Comparison of ENCODE assay signal across 10 mouse cellular contexts in genomic region chr5:34182486-34182885, GRCm38 (mm10). TPM values are rescaled to one million over a fixed set of nuclear protein-coding genes. Genes with fewer than 3 reads are reported as not detected.
DNase-seq lines count a peak whose midpoint lies in the region; ATAC-seq and TF ChIP-seq lines count a peak whose summit lies in the region.
"Had no signal": no experiment of that assay in that cellular context is flagged by ENCODE, and none has a peak within 500 bp of the region (broad histone marks: within the 10 kb centered on the region; RNA-seq: fewer than 3 reads in every experiment).

No protein-coding gene starts in this region.

- H3K9me3 ChIP-seq in forebrain, embryonic 11.5 days (ENCODE audit: control insufficient read depth, low read length), result no peaks in the 10 kb centered on the region
- no peaks in the 10 kb centered on the region for H3K9me3 ChIP-seq in forebrain, postnatal 0 days (ENCODE audit: low read length)
- H3K9me3 ChIP-seq: embryonic facial prominence, embryonic 13.5 days; stomach, embryonic 15.5 days had no signal

- H3K27ac ChIP-seq in layer of hippocampus, adult 2 months, result peak overlapping the region; percentile 97
- peak overlapping the region; percentile 62; the same call in 1 of the 2 replicates for H3K27ac ChIP-seq in cerebellum, adult 2 months (ENCODE audit: insufficient read depth, low read length)
- no peak overlapping the region for H3K27ac ChIP-seq in forebrain, embryonic 11.5 days (ENCODE audit: low read depth, low read length)
- no peak overlapping the region for H3K27ac ChIP-seq in forebrain, postnatal 0 days (ENCODE audit: low read depth, low read length)
- H3K27ac ChIP-seq: embryonic facial prominence, embryonic 13.5 days; kidney, postnatal 0 days; stomach, embryonic 15.5 days had no signal

- peaks cover 57% of the 10 kb centered on the region for H3K4me1 ChIP-seq in cerebellum, adult 2 months (ENCODE audit: control insufficient read depth, insufficient read depth, low read length)
- peaks cover 8% of the 10 kb centered on the region; the same call in 1 of the 2 replicates for H3K4me1 ChIP-seq in forebrain, embryonic 11.5 days (replicated peaks; ENCODE audit: control insufficient read depth, insufficient read depth, low read length)
- H3K4me1 ChIP-seq in forebrain, postnatal 0 days (ENCODE audit: insufficient read depth), result peaks cover 25% of the 10 kb centered on the region

- no peak overlapping the region for H3K4me2 ChIP-seq in forebrain, embryonic 11.5 days (ENCODE audit: low read depth, low read length, severe bottlenecking)
- H3K4me2 ChIP-seq in forebrain, postnatal 0 days (ENCODE audit: low read depth), result no peak overlapping the region
- H3K4me2 ChIP-seq: embryonic facial prominence, embryonic 13.5 days; stomach, embryonic 15.5 days had no signal

- TF ChIP-seq CTCF in layer of hippocampus, adult 2 months (conservative IDR thresholded peaks at IDR 0.05), result no peak
- TF ChIP-seq CTCF in cerebellum, adult 2 months (IDR thresholded peaks at IDR 0.05; ENCODE audit: borderline replicate concordance, insufficient read depth, low read depth, low read length), result no peak
- no peak for TF ChIP-seq CTCF in forebrain, postnatal 0 days (IDR thresholded peaks at IDR 0.05; ENCODE audit: low read depth)

- H3K4me3 ChIP-seq in layer of hippocampus, adult 2 months, result no peak overlapping the region; the same call in 1 of the 2 replicates
- H3K4me3 ChIP-seq in cerebellum, adult 2 months (replicated peaks; ENCODE audit: insufficient read depth, low read depth, low read length), result no peak overlapping the region
- H3K4me3 ChIP-seq in forebrain, embryonic 11.5 days (ENCODE audit: low read depth, low read length), result no peak overlapping the region
- H3K4me3 ChIP-seq in forebrain, postnatal 0 days (ENCODE audit: low read depth, low read length), result no peak overlapping the region
- H3K4me3 ChIP-seq: embryonic facial prominence, embryonic 13.5 days; stomach, embryonic 15.5 days had no signal

- H3K36me3 ChIP-seq in forebrain, embryonic 11.5 days (ENCODE audit: control insufficient read depth, insufficient read depth, low read length), result no peaks in the 10 kb centered on the region
- H3K36me3 ChIP-seq in forebrain, postnatal 0 days (ENCODE audit: insufficient read depth), result peaks cover 31% of the 10 kb centered on the region

- no peak for TF ChIP-seq POLR2A in cerebellum, adult 2 months (IDR thresholded peaks at IDR 0.05; ENCODE audit: borderline replicate concordance, insufficient read depth, low read length)

- ATAC-seq in forebrain, embryonic 11.5 days (replicated peaks; ENCODE audit: low FRiP score), result no peak
- ATAC-seq in forebrain, postnatal 0 days, result no peak

- no peak overlapping the region for H3K9ac ChIP-seq in forebrain, embryonic 11.5 days (ENCODE audit: low read length)
- H3K9ac ChIP-seq in forebrain, postnatal 0 days, result no peak overlapping the region
- H3K9ac ChIP-seq: embryonic facial prominence, embryonic 13.5 days; stomach, embryonic 15.5 days had no signal

- WGBS in cerebellum, adult 2 months, result 32% methylated on average over 3 of the region's 3 CpGs
- WGBS in forebrain, embryonic 11.5 days, result 81% methylated on average over 3 of the region's 3 CpGs
- WGBS in forebrain, postnatal 0 days, result 72% methylated on average over 3 of the region's 3 CpGs

- DNase-seq in layer of hippocampus, adult 2 months (ENCODE audit: low spot score in 2 of 2), result peak in 1 of 2 experiments; percentile 1
- DNase-seq in layer of hippocampus, adult 18-20 months (ENCODE audit: low spot score in 2 of 2), result no peak
- peak; percentile 48 for DNase-seq in adrenal gland, postnatal 14 days
- DNase-seq in cerebellum, adult 2 months, result peak in 1 of 2 experiments; percentile 30
- peak; percentile 0 to 2 for DNase-seq in layer of hippocampus, postnatal 36 days
- no peak for DNase-seq in forebrain, embryonic 11.5 days (ENCODE audit: low spot score)
- DNase-seq in forebrain, postnatal 0 days, result no peak

- H3K27me3 ChIP-seq in cerebellum, adult 2 months (ENCODE audit: control insufficient read depth, insufficient read depth, low read length), result no peaks in the 10 kb centered on the region
- no peaks in the 10 kb centered on the region for H3K27me3 ChIP-seq in forebrain, embryonic 11.5 days (ENCODE audit: control insufficient read depth, insufficient read depth, low read length)
- H3K27me3 ChIP-seq in forebrain, postnatal 0 days (ENCODE audit: insufficient read depth, low read length), result no peaks in the 10 kb centered on the region
- H3K27me3 ChIP-seq: embryonic facial prominence, embryonic 13.5 days; stomach, embryonic 15.5 days had no signal

RNA-seq across cellular contexts. Expression of gene Mxd4, which starts 5.0 kb away (rescaled TPM):
- 10 to 100 TPM; 84.9 to 94.7 TPM for total RNA-seq in layer of hippocampus, adult 2 months (2021)
- total RNA-seq in layer of hippocampus, adult 18-20 months (2021), result 10 to 100 TPM; 84.6 to 86.5 TPM
- total RNA-seq in adrenal gland, postnatal 14 days (2021), result 145 and 158 TPM in 2 replicates
- 91.6 and 96.5 TPM in 2 replicates for polyA plus RNA-seq in cerebellum, adult 2 months (2012; rRNA removed)
- 10 to 100 TPM; 86.7 to 99.5 TPM for total RNA-seq in layer of hippocampus, postnatal 36 days (2021)
- 17.6 and 20.1 TPM in 2 replicates for polyA plus RNA-seq in forebrain, embryonic 11.5 days (2014; fragmentation: Nextera tagmentation; extraction: Ambion mirVana)
- 75.9 and 88.9 TPM in 2 replicates for total RNA-seq in forebrain, postnatal 0 days (2014; rRNA removed)
- polyA plus RNA-seq in forebrain, postnatal 0 days (2015; fragmentation: Nextera tagmentation; extraction: Ambion mirVana), result 18.1 and 23.7 TPM in 2 replicates

RNA-seq across cellular contexts. Expression of gene Haus3, which starts 13.2 kb away (rescaled TPM):
- total RNA-seq in layer of hippocampus, adult 2 months (2021), result 1 to 10 TPM; 6.4 to 7.3 TPM
- 1 to 10 TPM; 6.3 to 7.5 TPM for total RNA-seq in layer of hippocampus, adult 18-20 months (2021)
- total RNA-seq in adrenal gland, postnatal 14 days (2021), result 9.9 and 10.0 TPM in 2 replicates
- 11.0 TPM in 2 replicates for polyA plus RNA-seq in cerebellum, adult 2 months (2012; rRNA removed)
- 1 to 10 TPM; 6.3 to 6.4 TPM for total RNA-seq in layer of hippocampus, postnatal 36 days (2021)
- 42.4 and 50.8 TPM in 2 replicates for polyA plus RNA-seq in forebrain, embryonic 11.5 days (2014; fragmentation: Nextera tagmentation; extraction: Ambion mirVana)
- 6.0 and 11.4 TPM in 2 replicates for total RNA-seq in forebrain, postnatal 0 days (2014; rRNA removed)
- 7.9 and 9.1 TPM in 2 replicates for polyA plus RNA-seq in forebrain, postnatal 0 days (2015; fragmentation: Nextera tagmentation; extraction: Ambion mirVana)

RNA-seq across cellular contexts. Expression of gene Poln, which starts 13.2 kb away (rescaled TPM):
- total RNA-seq in layer of hippocampus, adult 2 months (2021), result 1 to 10 TPM in 1 of 2 experiments, under 1 TPM in 1; 0.61 to 1.0 TPM
- 1 to 10 TPM; 1.1 to 1.3 TPM for total RNA-seq in layer of hippocampus, adult 18-20 months (2021)
- 35.4 and 47.0 TPM in 2 replicates for total RNA-seq in adrenal gland, postnatal 14 days (2021)
- polyA plus RNA-seq in cerebellum, adult 2 months (2012; rRNA removed), result 0.82 and 1.0 TPM in 2 replicates
- total RNA-seq in layer of hippocampus, postnatal 36 days (2021), result under 1 TPM; 0.71 to 0.92 TPM
- 1.1 and 1.7 TPM in 2 replicates for polyA plus RNA-seq in forebrain, embryonic 11.5 days (2014; fragmentation: Nextera tagmentation; extraction: Ambion mirVana)
- total RNA-seq in forebrain, postnatal 0 days (2014; rRNA removed), result 0.05 and 0.15 TPM in 2 replicates
- 0.13 and 0.48 TPM in 2 replicates for polyA plus RNA-seq in forebrain, postnatal 0 days (2015; fragmentation: Nextera tagmentation; extraction: Ambion mirVana)

Comparison
In these comparisons a context has a peak if more than half of its experiments do, and no peak if none do; other contexts are left out.
1. DNase-seq: peak in adrenal gland, postnatal 14 days (single experiment) and layer of hippocampus, postnatal 36 days (2 of 2); none in layer of hippocampus, adult 18-20 months (0 of 2), forebrain, embryonic 11.5 days (single experiment) and forebrain, postnatal 0 days (single experiment).
2. H3K27ac ChIP-seq: peak in layer of hippocampus, adult 2 months (single experiment) and cerebellum, adult 2 months (single experiment); none in forebrain, embryonic 11.5 days (single experiment) and forebrain, postnatal 0 days (single experiment).
3. RNA of gene Poln, which starts 13.2 kb away (total RNA-seq): 35.4 to 47.0 TPM in adrenal gland, postnatal 14 days; 1.1 to 1.3 TPM in layer of hippocampus, adult 18-20 months, 0.61 to 1.0 TPM in layer of hippocampus, adult 2 months, 0.71 to 0.92 TPM in layer of hippocampus, postnatal 36 days and 0.05 to 0.15 TPM in forebrain, postnatal 0 days; every median in the first group is over 10 times any median in the second.